Mouse (Mus musculus) midbrain, embryonic 16.5 days (tissue): ENCODE data around the gene Faap100. TPM values are rescaled to one million over a fixed set of nuclear protein-coding genes. Genes with fewer than 3 reads are reported as not detected.
"Not testable (repeated sequence)": the region's sequence is repeated elsewhere in the genome, so short reads cannot be mapped to it uniquely, and the experiment has no call there.

Experiments
- ATAC-seq: fragments of 200-750 bp; cut with Nextera tagmentation; 2 replicates; pipeline ENCODE4 v1.8.0; 2017; ENCODE audit warnings: moderate TSS enrichment
- H3K27ac ChIP-seq: fragments of 300-500 bp; sonication (generic); 2 replicates; pipeline ENCODE4 v1.5.1; 2014; ENCODE audit warnings: mild to moderate bottlenecking, low read length, mixed read lengths
- H3K27me3 ChIP-seq: fragments of 300-500 bp; sonication (generic); 2 replicates; pipeline ENCODE4 v1.6.1; 2014; ENCODE audit warnings: low read depth, low read length, mixed read lengths; ENCODE audit not compliant: control insufficient read depth, insufficient read depth
- H3K36me3 ChIP-seq: fragments of 300-500 bp; sonication (generic); 2 replicates; pipeline ENCODE4 v1.6.1; 2014; ENCODE audit warnings: mild to moderate bottlenecking, low read length, moderate library complexity, mixed read lengths; ENCODE audit not compliant: control insufficient read depth, insufficient read depth
- H3K4me1 ChIP-seq: fragments of 300-500 bp; sonication (generic); 2 replicates; pipeline ENCODE4 v1.6.1; 2014; ENCODE audit warnings: mild to moderate bottlenecking, low read length, mixed read lengths; ENCODE audit not compliant: control insufficient read depth, insufficient read depth
- H3K4me2 ChIP-seq: fragments of 300-500 bp; sonication (generic); 2 replicates; pipeline ENCODE4 v1.6.1; 2014; ENCODE audit warnings: mild to moderate bottlenecking, low read length, mixed read lengths
- H3K4me3 ChIP-seq: fragments of 300-500 bp; sonication (generic); 2 replicates; pipeline ENCODE4 v1.5.1; 2014; ENCODE audit warnings: low read depth, mild to moderate bottlenecking, low read length, moderate library complexity, mixed read lengths
- H3K9ac ChIP-seq: fragments of 300-500 bp; sonication (generic); 2 replicates; pipeline ENCODE4 v1.6.1; 2014; ENCODE audit warnings: low read depth, low read length, mixed read lengths
- H3K9me3 ChIP-seq: fragments of 300-500 bp; sonication (generic); replicated peaks from 2 replicates; pipeline ENCODE4 v1.6.1; 2014; ENCODE audit warnings: mild to moderate bottlenecking, low read length, mixed read lengths; ENCODE audit not compliant: control insufficient read depth, poor library complexity, severe bottlenecking
- WGBS: fragments of 180-500 bp; shearing (Covaris S2); extraction: QIAGEN DNeasy Blood & Tissue Kit; methylation state at CpG from one replicate; pipeline ENCODE4 v1.1.7; 2014; 5-methylcytosine and 5-hydroxymethylcytosine counted together
- polyA plus RNA-seq: library from polyadenylated mRNA; unstranded; fragments of >200 nt; fragmentation: Nextera tagmentation; extraction: Ambion mirVana; gene quantifications from 2 replicates; pipeline ENCODE4 v1.2.1, GENCODE M21; 2015

The Faap100 gene
- polyA plus RNA-seq, 1 experiment from 2014 or later = 126 TPM

DNA sequence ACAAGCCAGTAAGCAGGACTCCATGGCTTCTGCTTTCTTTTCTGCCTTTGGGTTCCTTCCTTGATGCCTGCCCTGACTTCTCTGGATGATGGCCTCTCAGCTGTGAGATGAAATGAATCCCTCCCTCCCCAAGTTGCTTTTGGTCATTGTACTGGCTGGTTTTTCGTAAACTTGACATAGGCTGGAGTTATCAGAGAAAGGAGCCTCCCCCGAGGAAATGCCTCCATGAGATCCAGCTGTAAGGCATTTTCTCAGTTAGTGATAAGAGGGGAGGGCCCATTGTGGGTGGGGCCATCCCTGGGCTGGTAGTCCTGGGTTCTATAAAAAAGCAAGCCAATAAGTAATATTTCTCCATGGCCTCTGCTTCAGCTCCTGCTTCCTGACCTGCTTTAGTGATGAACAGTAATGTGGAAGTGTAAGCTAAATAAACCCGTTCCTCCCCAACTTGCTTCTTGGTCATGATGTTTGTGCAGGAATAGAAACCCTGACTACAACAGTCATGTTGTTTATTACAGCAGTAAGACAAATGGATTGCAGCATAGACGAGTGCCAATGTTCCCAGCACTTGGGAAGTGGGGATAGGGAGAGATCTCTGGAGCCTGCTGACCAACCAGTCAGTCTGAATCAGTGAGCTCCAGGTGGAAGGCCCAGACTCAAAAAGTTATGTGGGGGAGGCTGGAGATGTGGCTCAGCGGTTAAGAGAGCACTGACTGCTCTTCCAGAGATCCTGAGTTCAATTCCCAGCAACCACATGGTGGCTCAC is 23.1 kb downstream of the Faap100 start:
- H3K27ac ChIP-seq = no peak overlapping the region
- H3K36me3 ChIP-seq = no peaks in the 10 kb centered on the region
- WGBS = 85% methylated on average over 5 of the region's 5 CpGs
- no peak for ATAC-seq
- H3K4me2 ChIP-seq = no peak overlapping the region
- H3K9ac ChIP-seq = no peak overlapping the region
- H3K27me3 ChIP-seq = no peaks in the 10 kb centered on the region
- no peaks in the 10 kb centered on the region for H3K9me3 ChIP-seq
- H3K4me3 ChIP-seq = no peak overlapping the region
- peaks cover 43% of the 10 kb centered on the region for H3K4me1 ChIP-seq

DNA sequence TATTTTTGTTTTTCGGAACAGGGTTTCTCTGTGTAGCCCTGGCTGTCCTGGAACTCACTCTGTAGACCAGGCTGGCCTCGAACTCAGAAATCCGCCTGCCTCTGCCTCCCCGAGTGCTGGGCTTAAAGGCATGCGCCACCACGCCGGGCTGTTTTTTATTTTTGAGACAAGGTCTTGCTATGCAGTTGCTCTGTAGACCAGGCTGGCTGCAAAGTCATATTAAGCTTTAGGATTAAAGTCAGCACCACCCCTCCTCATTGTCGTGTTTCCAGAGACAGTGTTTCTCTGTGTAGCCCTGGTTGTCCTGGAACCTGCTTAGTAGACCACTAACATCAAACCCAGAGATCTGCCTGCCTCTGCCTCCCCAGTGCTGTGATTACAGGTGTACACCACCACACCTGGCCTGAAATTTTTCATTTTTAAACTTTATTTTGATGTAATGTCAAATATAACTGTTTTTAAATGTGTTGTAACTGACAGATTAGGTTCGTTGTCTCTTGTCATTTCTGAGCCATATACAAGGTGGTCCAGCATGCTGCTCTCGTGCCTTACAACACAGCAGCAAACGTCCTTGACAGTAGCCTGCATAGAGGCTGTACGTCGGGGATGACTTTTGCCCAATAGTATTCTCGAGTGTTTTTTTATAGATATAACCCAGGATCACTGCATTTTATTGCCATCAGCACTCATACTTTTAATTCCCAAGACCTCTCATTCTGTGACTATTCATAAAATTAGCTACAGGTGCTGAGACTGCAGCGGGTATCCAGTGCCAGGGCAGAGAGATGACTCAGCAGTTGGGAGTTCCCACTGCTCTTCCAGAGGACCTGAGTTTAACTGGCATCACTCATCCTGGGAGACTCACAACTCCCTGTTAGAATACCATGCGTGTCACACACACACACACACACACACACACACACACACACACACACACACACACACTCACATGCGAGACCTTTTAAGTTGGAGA is 24.0 kb downstream of the Faap100 start:
- no peaks in the 10 kb centered on the region for H3K9me3 ChIP-seq
- H3K27me3 ChIP-seq = no peaks in the 10 kb centered on the region
- ATAC-seq = no peak
- H3K9ac ChIP-seq = no peak overlapping the region
- 90% methylated on average over 17 of the region's 17 CpGs for WGBS
- H3K36me3 ChIP-seq = no peaks in the 10 kb centered on the region
- peaks cover 37% of the 10 kb centered on the region for H3K4me1 ChIP-seq
- no peak overlapping the region for H3K4me3 ChIP-seq
- H3K4me2 ChIP-seq = no peak overlapping the region
- no peak overlapping the region for H3K27ac ChIP-seq

DNA sequence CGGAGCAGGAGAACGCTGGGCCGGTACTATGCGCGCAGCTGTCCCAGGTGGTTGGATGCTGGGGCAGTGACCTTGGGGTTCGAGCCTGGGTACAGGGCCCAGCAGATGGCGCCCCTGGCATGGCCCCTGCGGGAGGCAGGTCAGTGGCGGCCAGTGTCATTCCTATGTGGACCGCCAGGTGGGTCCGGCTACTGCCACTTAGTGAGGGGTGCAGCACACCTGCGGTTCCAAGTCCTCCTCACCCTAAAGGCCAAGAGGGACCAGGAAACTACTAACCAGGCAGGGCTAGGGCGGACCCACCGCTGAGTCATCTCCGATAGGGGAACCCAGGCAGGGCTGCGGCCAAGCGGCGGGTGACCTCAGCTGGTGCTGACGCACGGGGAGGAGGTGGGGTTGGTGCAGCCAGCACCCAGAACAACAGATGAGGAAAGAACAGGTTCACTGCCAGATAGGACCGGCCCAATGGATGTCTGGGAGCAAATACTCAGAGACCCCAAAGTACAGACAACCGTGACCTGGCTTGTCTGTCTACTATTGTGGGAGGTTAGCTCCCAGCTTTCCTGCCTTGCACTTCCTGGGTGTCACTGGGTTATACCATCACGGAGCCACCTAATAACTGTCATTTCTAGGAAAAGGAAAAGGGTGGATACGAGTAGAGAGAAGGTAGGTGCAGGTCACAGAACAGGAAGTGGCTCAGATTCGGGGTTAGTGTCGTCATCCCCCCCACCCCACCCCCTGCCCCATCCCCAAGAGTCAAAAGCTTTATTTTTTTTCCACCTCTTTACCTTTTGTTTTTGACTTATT is 24.9 kb downstream of the Faap100 start:
- Histone ChIP-seq H3K4me3 (no peak overlapping the region), H3K4me1 (peaks cover 35% of the 10 kb centered on the region), H3K36me3 (no peaks in the 10 kb centered on the region), H3K27ac (no peak overlapping the region), H3K9me3 (no peaks in the 10 kb centered on the region), H3K27me3 (no peaks in the 10 kb centered on the region), H3K9ac (no peak overlapping the region), H3K4me2 (no peak overlapping the region)
- no peak for ATAC-seq
- 25% methylated on average over 26 of the region's 26 CpGs for WGBS

DNA sequence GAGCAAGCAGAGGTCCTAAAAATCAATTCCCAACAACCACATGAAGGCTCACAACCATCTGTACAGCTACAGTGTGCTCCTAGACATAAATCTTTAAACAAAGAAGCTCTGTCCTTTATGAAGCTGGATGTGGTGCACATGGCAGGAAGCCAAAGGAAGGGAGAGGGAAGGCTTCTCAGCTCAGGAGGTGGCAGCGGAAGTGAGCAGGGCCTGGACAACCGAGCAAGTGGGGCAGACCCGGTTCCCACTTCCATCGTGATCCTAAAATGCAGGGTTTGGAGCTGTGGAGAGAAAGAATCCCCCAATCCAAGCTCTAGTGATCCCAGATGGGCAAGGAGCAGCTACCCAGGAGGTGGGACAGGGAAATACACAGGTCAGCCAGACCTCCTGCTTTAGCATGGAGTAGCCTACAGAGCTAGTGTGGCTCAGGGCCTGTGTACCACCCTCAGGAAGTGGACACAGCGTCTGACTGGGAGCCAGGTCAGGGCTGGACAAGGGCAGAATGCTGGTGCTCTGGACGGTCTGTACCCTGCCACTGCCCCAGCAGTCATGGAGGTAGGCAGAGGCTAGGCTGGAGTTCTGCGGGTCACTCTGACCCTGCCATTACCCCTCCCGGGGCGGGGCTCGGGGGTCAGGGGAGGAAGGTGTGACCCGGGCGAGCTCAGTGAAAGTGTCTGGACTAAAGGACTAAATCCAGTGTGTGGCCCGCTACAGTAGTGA is 25.8 kb downstream of the Faap100 start:
- no peak overlapping the region for H3K4me2 ChIP-seq
- peak overlapping the region; percentile 46; the same call in 1 of the 2 replicates for H3K9ac ChIP-seq
- ATAC-seq = no peak

DNA sequence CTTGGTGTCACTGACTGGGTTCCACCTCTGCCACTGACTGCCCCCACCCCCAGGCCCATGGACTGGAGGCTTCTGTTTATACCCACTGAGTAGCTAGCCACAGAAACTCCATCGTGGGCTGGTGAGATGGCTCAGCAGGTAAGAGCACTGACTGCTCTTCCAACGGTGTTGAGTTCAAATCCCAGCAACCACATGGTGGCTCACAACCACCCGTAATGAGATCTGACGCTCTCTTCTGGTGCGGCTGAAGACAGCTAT is 26.5 kb downstream of the Faap100 start:
- H3K27ac ChIP-seq = peak overlapping the region; percentile 100; the same call in 1 of the 2 replicates
- 95% methylated on average over 5 of the region's 5 CpGs for WGBS
- not testable (repeated sequence) for H3K9ac ChIP-seq

More for the DNA sequence above, 25.8 kb downstream of the Faap100 start:
- Histone ChIP-seq H3K4me3 (no peak overlapping the region), H3K27me3 (no peaks in the 10 kb centered on the region), H3K36me3 (no peaks in the 10 kb centered on the region), H3K9me3 (no peaks in the 10 kb centered on the region), H3K27ac (peak overlapping the region; percentile 61), H3K4me1 (peaks cover 25% of the 10 kb centered on the region)
- 71% methylated on average over 13 of the region's 13 CpGs for WGBS

DNA sequence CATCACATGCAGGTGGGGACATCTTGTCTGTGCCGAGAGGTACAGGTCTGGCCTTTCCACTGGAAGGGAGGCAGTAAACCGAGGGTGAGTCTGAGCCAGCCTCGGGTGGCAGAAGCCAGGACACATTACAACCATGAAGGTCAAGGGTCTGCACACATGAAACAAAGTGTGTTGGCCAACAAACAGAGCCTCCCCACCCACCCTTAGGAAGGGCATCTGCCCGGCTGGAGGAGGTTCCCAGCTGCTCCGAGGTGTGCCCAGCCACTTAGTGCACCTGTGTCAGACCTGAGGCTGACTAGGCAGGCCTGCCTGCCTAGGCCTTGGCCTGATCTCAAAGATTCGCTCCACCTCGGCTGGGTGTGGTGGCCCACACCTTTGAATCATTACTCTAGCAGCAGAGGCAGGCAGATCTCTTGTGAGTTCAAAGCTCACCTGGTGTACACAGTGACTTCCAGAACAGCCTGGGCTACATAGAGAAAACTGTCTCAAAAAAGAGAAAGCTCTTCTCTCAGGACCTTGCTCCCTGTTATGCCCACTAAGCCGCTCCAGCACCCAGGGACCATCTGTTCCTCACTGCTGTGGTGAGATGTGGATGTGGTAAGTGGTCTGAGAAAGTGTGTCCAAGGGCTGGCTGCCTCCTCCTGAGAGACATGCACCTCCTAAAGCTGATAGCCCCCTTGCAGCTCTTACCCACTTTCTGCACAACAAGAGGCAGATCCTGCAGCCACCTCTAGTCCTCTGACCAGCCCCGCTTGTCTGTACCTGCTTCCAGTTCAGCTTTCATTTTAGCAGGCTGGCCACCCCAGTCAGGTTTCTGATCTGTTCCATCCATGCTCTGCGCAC is 27.1 kb downstream of the Faap100 start:
- ATAC-seq = no peak
- H3K9ac ChIP-seq = peak overlapping the region; percentile 97
- peak overlapping the region; percentile 100 for H3K27ac ChIP-seq
- WGBS = 94% methylated on average over 10 of the region's 10 CpGs
- H3K27me3 ChIP-seq = no peaks in the 10 kb centered on the region
- H3K4me1 ChIP-seq = peaks cover 21% of the 10 kb centered on the region
- H3K4me3 ChIP-seq = no peak overlapping the region
- H3K36me3 ChIP-seq = peaks cover under 1% of the 10 kb centered on the region; the same call in 1 of the 2 replicates
- no peaks in the 10 kb centered on the region for H3K9me3 ChIP-seq
- peak overlapping the region; percentile 87 for H3K4me2 ChIP-seq

More for the DNA sequence above, 26.5 kb downstream of the Faap100 start:
- H3K36me3 ChIP-seq, H3K27me3 ChIP-seq, H3K9me3 ChIP-seq, ATAC-seq, H3K4me2 ChIP-seq, H3K4me3 ChIP-seq: not testable (repeated sequence)
- peaks cover 21% of the 10 kb centered on the region for H3K4me1 ChIP-seq

DNA sequence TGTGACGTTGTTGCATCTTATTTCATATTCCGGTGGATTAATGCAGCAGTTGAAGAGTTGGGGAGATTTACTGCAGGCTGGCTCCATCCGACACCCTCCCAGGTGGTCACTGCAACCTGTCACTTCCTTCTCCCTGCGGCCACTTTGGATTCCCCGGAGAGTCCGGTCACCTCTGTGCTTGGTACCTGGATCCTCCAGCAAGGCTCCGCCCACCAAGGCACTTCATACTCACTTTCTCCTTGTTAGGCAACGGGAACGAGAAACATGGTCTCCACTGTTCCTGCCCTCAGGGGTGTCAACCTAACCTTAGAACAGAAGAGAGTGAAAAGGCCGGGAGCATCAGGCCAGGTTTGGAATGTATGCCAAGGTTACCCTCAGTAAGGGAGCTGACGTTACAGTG is 27.9 kb downstream of the Faap100 start:
- Histone ChIP-seq H3K4me3 (peak overlapping the region; percentile 73), H3K4me2 (peak overlapping the region; percentile 87), H3K9ac (peak overlapping the region; percentile 97), H3K27ac (peak overlapping the region; percentile 100), H3K27me3 (no peaks in the 10 kb centered on the region), H3K4me1 (peaks cover 21% of the 10 kb centered on the region), H3K36me3 (peaks cover 3% of the 10 kb centered on the region; the same call in 1 of the 2 replicates), H3K9me3 (no peaks in the 10 kb centered on the region)
- no peak for ATAC-seq
- WGBS = 16% methylated on average over 11 of the region's 11 CpGs
